11 mouse cellular contexts compared by ENCODE assay signal in genomic region chr17:49231287-49231686, GRCm38 (mm10).
DNase-seq lines count a peak whose midpoint lies in the region; ATAC-seq and TF ChIP-seq lines count a peak whose summit lies in the region.
"Had no signal": no experiment of that assay in that cellular context is flagged by ENCODE, and none has a peak within 500 bp of the region (broad histone marks: within the 10 kb centered on the region; RNA-seq: fewer than 3 reads in every experiment).

No protein-coding gene starts in this region.

- H3K4me1 ChIP-seq in heart, embryonic 11.5 days (ENCODE audit: control insufficient read depth, insufficient read depth, low read length): peaks cover 10% of the 10 kb centered on the region; the same call in 1 of the 2 replicates
- H3K4me1 ChIP-seq in forebrain, embryonic 12.5 days: peaks cover 13% of the 10 kb centered on the region
- no peaks in the 10 kb centered on the region; the same call in 1 of the 2 replicates for H3K4me1 ChIP-seq in intestine, embryonic 15.5 days (replicated peaks)
- no peaks in the 10 kb centered on the region for H3K4me1 ChIP-seq in liver, postnatal 0 days (ENCODE audit: insufficient read depth)

- DNase-seq in heart, adult 8-10 months (ENCODE audit: low spot score): no peak
- peak; percentile 73 for DNase-seq in Muller cell, postnatal 12 days (ENCODE audit: inconsistent ontology term)
- no peak for DNase-seq in liver, postnatal 0 days
- DNase-seq in lung, postnatal 14 days: no peak
- DNase-seq in lung, postnatal 25 days (ENCODE audit: low spot score): no peak
- DNase-seq: cerebellum, postnatal 14 days; gastrocnemius, postnatal 25 days; kidney, adult 11 months had no signal

- ATAC-seq in heart, embryonic 11.5 days (replicated peaks; ENCODE audit: insufficient number of reproducible peaks, low FRiP score, low TSS enrichment): no peak
- peak; percentile 76 for ATAC-seq in forebrain, embryonic 12.5 days (ENCODE audit: low FRiP score)
- peak; percentile 58; the same call in 1 of the 2 replicates for ATAC-seq in intestine, embryonic 15.5 days
- no peak for ATAC-seq in liver, postnatal 0 days

- H3K27ac ChIP-seq in heart, embryonic 11.5 days (ENCODE audit: low read depth, low read length): 0 out of 2 replicates have a peak overlapping the region, but pooled peaks have one; percentile 41
- peak overlapping the region; percentile 69 for H3K27ac ChIP-seq in forebrain, embryonic 12.5 days
- no peak overlapping the region for H3K27ac ChIP-seq in intestine, embryonic 15.5 days
- no peak overlapping the region for H3K27ac ChIP-seq in liver, postnatal 0 days (ENCODE audit: low read depth)

- no peak overlapping the region for H3K4me2 ChIP-seq in heart, embryonic 11.5 days
- H3K4me2 ChIP-seq in forebrain, embryonic 12.5 days: no peak overlapping the region
- no peak overlapping the region for H3K4me2 ChIP-seq in intestine, embryonic 15.5 days (replicated peaks)
- no peak overlapping the region for H3K4me2 ChIP-seq in liver, postnatal 0 days (ENCODE audit: low read depth, low read length)

- H3K36me3 ChIP-seq in heart, embryonic 11.5 days (ENCODE audit: control insufficient read depth, insufficient read depth, low read length): no peaks in the 10 kb centered on the region
- H3K36me3 ChIP-seq in forebrain, embryonic 12.5 days (replicated peaks): no peaks in the 10 kb centered on the region
- no peaks in the 10 kb centered on the region for H3K36me3 ChIP-seq in intestine, embryonic 15.5 days
- H3K36me3 ChIP-seq in liver, postnatal 0 days (replicated peaks; ENCODE audit: insufficient read depth, low read length): no peaks in the 10 kb centered on the region

- TF ChIP-seq CTCF in liver, postnatal 0 days (IDR thresholded peaks at IDR 0.05; ENCODE audit: low read depth): no peak

- no peak for TF ChIP-seq EP300 in liver, postnatal 0 days (IDR thresholded peaks at IDR 0.05; ENCODE audit: low read depth)

- H3K27me3 ChIP-seq in heart, embryonic 11.5 days (ENCODE audit: control insufficient read depth, insufficient read depth, low read length): no peaks in the 10 kb centered on the region
- peaks cover 10% of the 10 kb centered on the region; the same call in 1 of the 2 replicates for H3K27me3 ChIP-seq in forebrain, embryonic 12.5 days
- H3K27me3 ChIP-seq in intestine, embryonic 15.5 days (replicated peaks): no peaks in the 10 kb centered on the region
- H3K27me3 ChIP-seq in liver, postnatal 0 days (ENCODE audit: insufficient read depth, low read length): no peaks in the 10 kb centered on the region

- WGBS in heart, embryonic 11.5 days (ENCODE audit: insufficient replicate concordance): 59% methylated on average over 3 of the region's 3 CpGs
- 1% methylated on average over 3 of the region's 3 CpGs for WGBS in forebrain, embryonic 12.5 days
- 52% methylated on average over 3 of the region's 3 CpGs for WGBS in intestine, embryonic 15.5 days
- 69% methylated on average over 3 of the region's 3 CpGs for WGBS in liver, postnatal 0 days (ENCODE audit: insufficient replicate concordance)

- no peak overlapping the region for H3K9ac ChIP-seq in heart, embryonic 11.5 days (ENCODE audit: low read depth, low read length)
- H3K9ac ChIP-seq in forebrain, embryonic 12.5 days: no peak overlapping the region
- H3K9ac ChIP-seq in intestine, embryonic 15.5 days: no peak overlapping the region
- no peak overlapping the region for H3K9ac ChIP-seq in liver, postnatal 0 days (replicated peaks)

- no peaks in the 10 kb centered on the region; the same call in 1 of the 2 replicates for H3K9me3 ChIP-seq in heart, embryonic 11.5 days (replicated peaks; ENCODE audit: control insufficient read depth, low read length)
- no peaks in the 10 kb centered on the region for H3K9me3 ChIP-seq in forebrain, embryonic 12.5 days
- H3K9me3 ChIP-seq in intestine, embryonic 15.5 days: no peaks in the 10 kb centered on the region
- H3K9me3 ChIP-seq in liver, postnatal 0 days (ENCODE audit: low read length): no peaks in the 10 kb centered on the region

- no peak overlapping the region for H3K4me3 ChIP-seq in heart, embryonic 11.5 days (ENCODE audit: low read depth, low read length)
- H3K4me3 ChIP-seq in forebrain, embryonic 12.5 days (replicated peaks): no peak overlapping the region
- no peak overlapping the region for H3K4me3 ChIP-seq in intestine, embryonic 15.5 days (replicated peaks)
- H3K4me3 ChIP-seq in liver, postnatal 0 days (ENCODE audit: low read depth, low read length): no peak overlapping the region

Comparison
In these comparisons a context has a peak if more than half of its experiments do, and no peak if none do; other contexts are left out.
1. ATAC-seq: peak in forebrain, embryonic 12.5 days (single experiment) and intestine, embryonic 15.5 days (single experiment); none in heart, embryonic 11.5 days (single experiment) and liver, postnatal 0 days (single experiment).
2. H3K27ac ChIP-seq: peak in heart, embryonic 11.5 days (single experiment) and forebrain, embryonic 12.5 days (single experiment); none in intestine, embryonic 15.5 days (single experiment) and liver, postnatal 0 days (single experiment).